Mouse (Mus musculus) layer of hippocampus, adult 9-11 months (tissue): ENCODE data around the gene Dtx1.
A peak's percentile ranks its signal among the peaks of the same experiment; 100 is the strongest.

ENCODE experiments used
- DNase-seq: peaks from one replicate; pipeline ENCODE4 v3.0.0; 2022

Gene Dtx1

DNA sequence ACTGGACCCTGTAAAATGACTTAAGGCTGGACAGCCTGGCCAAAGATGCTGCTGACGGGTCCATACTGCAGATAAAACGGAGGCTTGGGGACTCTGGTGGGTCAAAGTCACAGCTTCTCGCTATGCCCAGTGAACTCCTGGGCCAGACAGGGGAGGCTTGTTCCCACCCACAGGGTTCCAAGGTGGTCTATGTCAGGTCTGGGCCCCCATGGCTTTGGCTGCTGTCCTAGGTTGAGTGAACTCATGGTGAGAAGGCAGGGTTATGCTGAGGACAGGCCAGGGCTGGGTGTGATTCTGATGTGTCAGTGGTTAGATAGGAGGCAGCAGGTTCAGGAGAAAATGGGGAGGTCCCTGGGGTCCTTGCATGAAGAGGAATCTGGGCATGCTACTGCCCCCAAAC is 8.1 kb downstream of the Dtx1 start:
- no peak for DNase-seq

GRCm38 (mm10) chr5:120702969-120703368 is 8.8 kb downstream of the Dtx1 start:
- DNase-seq: no peak

GRCm38 (mm10) chr5:120702421-120702820 is 9.3 kb downstream of the Dtx1 start:
- no peak for DNase-seq

- no peak for DNase-seq
Measured at GRCm38 (mm10) chr5:120700996-120701790, 10.5 kb downstream of the Dtx1 start.

DNA sequence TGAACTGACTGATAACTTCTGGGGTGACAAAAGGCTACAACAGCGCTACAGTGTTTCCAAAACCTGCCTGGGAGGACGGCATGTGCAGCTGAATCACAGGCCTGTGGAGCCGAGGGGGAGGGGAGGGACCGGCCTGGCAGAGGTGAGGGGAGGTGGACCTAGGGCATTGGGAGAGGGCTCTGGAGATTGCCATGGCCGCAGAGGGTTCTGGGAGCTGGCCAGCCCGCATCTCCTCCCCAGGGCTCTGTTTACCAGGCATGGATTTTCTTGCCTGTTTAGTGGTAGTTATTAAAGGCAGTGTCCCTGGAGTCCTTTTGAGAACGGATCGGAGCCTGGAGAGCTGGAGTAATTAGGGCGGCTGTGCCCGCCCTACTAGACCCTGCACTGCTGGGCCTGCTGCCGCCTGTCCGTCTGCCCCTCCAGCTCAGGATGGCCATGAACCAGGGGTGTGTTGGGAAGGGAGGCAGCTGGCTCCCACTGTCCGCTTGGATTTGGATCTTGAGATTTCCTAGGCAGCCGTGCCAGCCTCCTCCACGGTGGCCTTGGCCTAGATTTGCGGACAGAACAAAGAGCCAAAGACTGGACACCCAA is 12.8 kb downstream of the Dtx1 start:
- peak; percentile 49 for DNase-seq

- DNase-seq: no peak
Measured at GRCm38 (mm10) chr5:120698181-120698580, 13.5 kb downstream of the Dtx1 start.

GRCm38 (mm10) chr5:120696865-120697264 is 14.9 kb downstream of the Dtx1 start:
- no peak for DNase-seq

GRCm38 (mm10) chr5:120696057-120696743 is 15.5 kb downstream of the Dtx1 start:
- DNase-seq: no peak

- no peak for DNase-seq
Measured at GRCm38 (mm10) chr5:120694695-120695074, 17.0 kb downstream of the Dtx1 start.

DNA sequence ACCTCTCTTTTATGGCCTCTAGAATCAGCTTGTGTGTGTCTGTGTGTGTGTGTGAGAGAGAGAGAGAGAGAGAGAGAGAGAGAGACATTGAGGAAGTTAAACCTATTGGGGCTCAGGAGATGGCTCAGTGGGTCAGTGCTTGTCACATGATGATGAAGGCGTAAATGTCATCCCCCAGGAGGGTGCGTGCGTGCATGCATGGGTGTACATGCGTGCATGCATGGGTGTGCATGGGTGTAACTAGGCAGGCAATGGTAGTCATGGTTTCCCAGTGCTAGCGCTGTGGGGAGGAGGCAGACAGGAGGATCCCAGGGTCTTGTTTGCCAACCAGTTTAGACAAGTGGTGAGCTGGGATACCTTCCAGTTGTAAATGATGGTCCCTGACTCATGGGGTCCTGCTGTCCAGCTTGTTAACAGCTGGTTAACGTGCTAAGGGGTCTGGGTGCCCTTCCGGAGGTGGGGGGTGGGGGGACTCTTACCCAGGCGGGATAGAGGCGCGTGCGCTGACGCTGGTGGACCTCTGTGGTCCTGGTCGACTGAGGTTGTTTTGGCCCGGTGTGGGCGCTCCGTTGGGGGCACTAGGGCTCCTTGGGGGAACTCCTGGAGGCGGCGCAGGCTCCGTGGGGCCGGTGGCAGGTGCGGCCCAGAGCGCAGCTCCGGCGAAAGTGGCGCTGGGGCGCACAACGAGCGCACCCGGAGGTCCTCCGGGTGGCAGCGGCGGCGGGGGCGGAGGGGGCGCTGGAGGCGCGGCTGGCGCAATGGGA is 17.6 kb downstream of the Dtx1 start:
- no peak for DNase-seq

GRCm38 (mm10) chr5:120692034-120692433 is 19.7 kb downstream of the Dtx1 start:
- no peak for DNase-seq

- no peak for DNase-seq
Measured at GRCm38 (mm10) chr5:120690417-120690816, 21.3 kb downstream of the Dtx1 start.

- DNase-seq: no peak
Measured at GRCm38 (mm10) chr5:120688434-120688833, 23.3 kb downstream of the Dtx1 start.

- DNase-seq: no peak
Measured at GRCm38 (mm10) chr5:120687897-120688296, 23.8 kb downstream of the Dtx1 start.

DNA sequence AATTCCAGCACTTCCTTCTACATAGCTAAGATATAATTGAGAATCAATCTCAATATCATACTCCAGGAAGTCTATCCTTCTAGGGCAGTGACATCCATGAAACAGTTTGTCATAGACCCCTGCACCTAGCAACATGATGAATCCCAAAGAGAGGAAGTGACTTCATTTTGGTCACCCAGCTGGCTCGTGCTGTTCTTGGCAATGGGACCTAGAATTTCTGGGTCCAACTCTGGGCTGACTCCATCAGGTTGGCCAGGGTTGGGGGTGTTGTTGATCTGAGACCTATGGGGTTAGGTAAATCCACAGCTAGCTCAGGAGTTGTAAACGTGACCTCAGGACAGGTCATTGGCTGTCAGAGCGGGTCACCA is 24.3 kb downstream of the Dtx1 start:
- DNase-seq: no peak

DNA sequence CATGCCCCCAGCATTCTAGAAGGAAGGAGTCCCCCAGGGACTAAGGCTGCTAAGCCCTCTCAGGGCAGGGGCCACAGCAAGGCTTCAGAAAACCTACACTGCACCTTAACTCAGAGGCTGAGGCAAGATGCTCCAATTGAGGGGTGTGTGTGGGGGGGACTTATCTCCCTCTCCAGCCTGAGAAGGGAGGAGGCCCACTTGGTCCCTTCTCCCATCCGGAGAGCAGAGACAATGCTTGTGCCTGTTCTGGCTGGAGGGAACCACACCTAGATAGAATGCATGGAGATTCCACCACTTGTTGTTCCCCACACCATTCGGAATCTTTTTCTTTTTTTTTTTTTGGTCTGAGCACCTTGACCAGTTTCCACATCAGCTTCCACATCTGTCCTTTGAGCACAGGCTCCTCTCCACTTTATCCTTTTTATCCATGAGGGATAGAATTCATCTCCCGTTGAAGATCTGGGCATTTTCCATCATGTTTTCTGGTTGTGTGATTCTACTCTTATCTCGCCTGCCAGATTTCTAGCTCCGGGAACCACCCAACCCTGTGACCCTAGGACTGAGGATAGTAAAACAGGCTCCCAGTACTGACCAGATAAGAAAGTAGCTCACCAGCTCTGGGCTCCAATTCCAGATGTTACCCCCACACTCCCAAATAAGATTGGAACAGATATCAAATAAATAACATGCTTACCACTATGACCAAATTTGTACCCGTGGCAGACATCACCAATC is 24.8 kb downstream of the Dtx1 start:
- DNase-seq: no peak

DNA sequence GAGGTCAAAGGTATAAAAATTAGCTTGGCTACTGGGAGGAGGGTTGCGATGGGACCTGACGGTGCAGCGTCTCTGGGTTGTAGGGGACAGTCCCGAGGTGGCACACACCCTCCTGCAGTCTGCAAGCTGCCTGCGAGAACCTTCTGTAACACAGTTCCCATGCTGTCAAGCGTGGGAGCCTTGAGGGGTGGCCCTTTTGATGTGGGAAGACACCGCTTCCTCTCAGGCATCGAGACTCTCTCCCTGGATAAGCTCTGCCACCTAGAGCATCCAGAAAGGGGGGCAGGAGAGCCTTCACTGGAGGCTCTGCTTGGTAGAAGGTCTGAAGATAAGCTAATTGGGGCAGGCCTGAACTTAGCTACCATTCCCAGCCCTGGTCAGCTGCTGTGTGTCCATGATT is 26.0 kb downstream of the Dtx1 start:
- no peak for DNase-seq

DNA sequence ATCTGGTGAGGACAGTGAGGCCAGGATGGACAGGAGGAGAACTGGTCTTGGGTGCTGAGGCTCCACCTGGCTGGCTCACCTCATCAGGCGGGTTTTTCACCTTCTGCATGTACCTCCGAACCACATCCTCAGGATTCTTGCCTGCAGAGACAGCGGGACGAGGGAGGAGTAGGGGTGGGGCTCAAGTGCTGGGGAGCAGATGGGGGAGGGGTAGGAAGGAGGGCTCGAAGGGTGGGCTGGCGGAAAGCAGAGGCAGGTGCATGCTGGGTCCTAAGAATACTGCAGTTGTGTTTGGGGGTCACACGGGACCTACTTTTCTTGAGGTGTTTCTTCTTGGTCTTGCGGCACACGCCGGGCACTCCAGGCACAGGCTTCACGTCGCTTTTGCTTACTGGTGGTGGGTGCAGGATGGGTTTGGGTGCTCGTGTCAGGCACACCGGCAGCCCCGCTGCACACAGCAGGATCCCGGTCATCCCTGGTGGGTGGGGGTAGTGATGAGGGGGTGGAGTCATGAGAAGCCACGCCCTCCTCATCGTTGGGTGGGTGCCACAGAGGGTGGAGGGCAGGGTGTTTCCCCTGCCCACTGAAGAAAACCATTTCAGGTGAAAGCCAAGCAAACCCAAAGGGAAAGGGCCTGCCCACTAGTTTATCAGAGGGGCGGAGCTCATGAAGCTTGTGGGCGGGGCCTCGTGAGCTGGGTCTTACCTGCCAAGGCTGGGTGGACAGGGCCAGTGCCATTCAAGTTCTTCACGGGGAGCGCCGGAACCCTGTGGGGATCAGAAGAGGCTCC is 28.6 kb downstream of the Dtx1 start:
- no peak for DNase-seq

DNA sequence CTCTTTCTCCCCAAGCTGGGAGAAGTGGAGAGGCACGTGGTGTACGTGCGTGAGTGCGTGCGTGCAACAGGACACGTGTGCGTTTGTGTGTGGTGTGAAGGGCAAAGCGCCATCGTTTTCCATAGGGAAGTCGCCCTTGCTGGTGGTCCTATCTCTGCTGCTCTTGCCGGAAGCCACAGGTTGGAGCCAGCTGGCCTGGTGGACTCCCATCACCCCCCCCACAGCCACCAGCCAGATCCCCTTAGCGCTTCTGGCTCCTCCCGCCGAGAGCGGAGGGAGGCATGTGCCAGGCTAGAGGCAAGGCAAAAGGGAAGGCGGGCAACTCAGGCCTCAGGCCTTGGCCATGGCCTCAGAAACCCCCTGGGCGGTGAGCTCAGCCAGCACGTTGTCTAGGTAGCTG is 30.8 kb downstream of the Dtx1 start:
- DNase-seq: no peak

DNA sequence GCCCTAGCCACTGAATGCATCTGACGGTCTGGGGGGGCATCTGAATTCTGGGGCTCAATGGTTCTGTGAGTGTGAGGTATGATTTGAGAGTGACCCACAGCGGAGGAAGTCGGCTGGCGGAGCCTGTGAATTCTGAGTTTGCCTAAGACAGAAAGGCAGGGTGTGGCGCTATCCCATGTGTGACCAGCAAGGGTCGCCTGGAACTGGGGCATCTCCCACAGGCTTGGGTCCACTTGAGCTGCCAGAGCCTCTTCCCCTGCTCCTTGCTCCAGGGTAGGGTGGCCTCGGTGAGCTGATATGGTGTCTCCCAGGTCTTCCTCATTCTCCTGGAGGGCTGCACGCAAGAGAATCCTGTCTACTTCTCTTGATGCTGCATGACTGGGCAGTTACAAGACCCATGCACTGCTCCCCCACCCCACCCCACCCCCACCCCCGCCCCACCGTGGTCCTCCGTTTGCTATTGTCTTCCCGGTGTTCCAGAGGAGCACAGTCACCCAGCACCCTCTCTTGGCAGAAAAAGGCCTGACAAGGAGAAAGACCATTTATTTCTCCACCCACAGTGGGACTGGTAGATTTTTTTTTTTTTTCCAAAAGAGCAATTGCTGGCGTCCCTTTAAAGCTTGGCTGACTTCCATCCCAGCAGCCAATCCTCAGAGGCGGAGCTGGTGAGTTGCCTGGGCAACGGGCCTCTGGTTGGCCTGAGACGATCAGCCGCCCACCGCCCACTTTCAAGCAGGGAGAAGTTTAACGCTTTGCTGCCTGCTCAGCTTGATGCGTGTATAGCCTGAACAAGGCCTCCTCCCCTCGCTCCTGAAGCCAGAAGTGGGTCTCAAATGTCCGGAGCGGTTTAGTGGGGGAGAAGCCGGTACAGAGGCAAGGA is 31.8 kb downstream of the Dtx1 start:
- DNase-seq: peak; percentile 97

DNA sequence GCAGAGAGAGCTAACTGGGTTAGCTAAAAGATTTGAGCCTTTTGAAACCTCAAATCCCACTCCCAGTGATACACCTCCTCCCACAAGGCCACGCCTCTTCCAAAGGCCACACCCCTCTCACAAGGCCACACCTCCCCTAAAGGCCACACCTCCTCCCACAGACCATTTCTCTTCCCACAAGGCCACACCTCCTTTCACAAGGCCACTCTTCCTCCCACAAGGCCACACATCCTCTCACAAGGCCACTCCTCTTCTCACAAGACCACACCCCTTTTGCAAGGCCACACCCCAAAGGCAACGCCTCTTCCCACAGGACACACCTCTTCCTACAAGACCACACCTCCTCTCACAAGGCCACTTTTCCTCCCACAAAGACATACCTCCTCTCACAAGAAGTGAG is 34.2 kb downstream of the Dtx1 start:
- DNase-seq: no peak
